ENCODE assay signal across 13 mouse cellular contexts in genomic region chr3:89492701-89493151, GRCm38 (mm10). TPM values are rescaled to one million over a fixed set of nuclear protein-coding genes. Genes with fewer than 3 reads are reported as not detected.
DNase-seq lines count a peak whose midpoint lies in the region; ATAC-seq and TF ChIP-seq lines count a peak whose summit lies in the region.
"Had no signal": no experiment of that assay in that cellular context is flagged by ENCODE, and none has a peak within 500 bp of the region (broad histone marks: within the 10 kb centered on the region; RNA-seq: fewer than 3 reads in every experiment).

No protein-coding gene starts in this region.

- DNase-seq in hindbrain, embryonic 10.5 days (ENCODE audit: low spot score), result peak; percentile 38
- DNase-seq in hindbrain, postnatal 0 days (ENCODE audit: low spot score), result no peak
- peak; percentile 75 to 83 for DNase-seq in kidney, adult 8-10 months
- peak; percentile 20 to 44 for DNase-seq in lung, postnatal 4 days
- DNase-seq in thymus, postnatal 10 days (ENCODE audit: low spot score in 2 of 2), result no peak
- no peak for DNase-seq in heart, adult 9 months (ENCODE audit: low spot score in 2 of 2)

- no peak for ATAC-seq in hindbrain, postnatal 0 days
- no peak for ATAC-seq in limb, embryonic 12.5 days (ENCODE audit: insufficient number of reproducible peaks, insufficient read depth, low FRiP score, low TSS enrichment, low read depth)
- ATAC-seq in CD4-positive, CD25-positive, alpha-beta regulatory T cell, adult 4 months, result no peak
- ATAC-seq: activated CD4-positive, CD25-positive, alpha-beta regulatory T cell, adult 4 months; midbrain, embryonic 15.5 days had no signal

- H3K27ac ChIP-seq in hindbrain, embryonic 10.5 days, result peak overlapping the region; percentile 72
- no peak overlapping the region for H3K27ac ChIP-seq in hindbrain, postnatal 0 days
- peak overlapping the region; percentile 35; the same call in 1 of the 2 replicates for H3K27ac ChIP-seq in limb, embryonic 12.5 days
- H3K27ac ChIP-seq: heart, embryonic 15.5 days; midbrain, embryonic 15.5 days; stomach, embryonic 15.5 days had no signal

- no peaks in the 10 kb centered on the region for H3K36me3 ChIP-seq in hindbrain, embryonic 10.5 days
- H3K36me3 ChIP-seq in hindbrain, postnatal 0 days (ENCODE audit: insufficient read depth, low read length), result no peaks in the 10 kb centered on the region
- H3K36me3 ChIP-seq in limb, embryonic 12.5 days, result no peaks in the 10 kb centered on the region
- H3K36me3 ChIP-seq: heart, embryonic 15.5 days; midbrain, embryonic 15.5 days; stomach, embryonic 15.5 days had no signal

- H3K27me3 ChIP-seq in hindbrain, embryonic 10.5 days (ENCODE audit: insufficient read depth, poor library complexity, severe bottlenecking), result no peaks in the 10 kb centered on the region
- H3K27me3 ChIP-seq in hindbrain, postnatal 0 days (ENCODE audit: insufficient read depth, low read length), result no peaks in the 10 kb centered on the region
- H3K27me3 ChIP-seq in limb, embryonic 12.5 days, result peaks cover 6% of the 10 kb centered on the region
- H3K27me3 ChIP-seq: heart, embryonic 15.5 days; midbrain, embryonic 15.5 days; stomach, embryonic 15.5 days had no signal

- TF ChIP-seq CTCF in hindbrain, postnatal 0 days (IDR thresholded peaks at IDR 0.05; ENCODE audit: low read depth), result no peak

- WGBS in hindbrain, embryonic 10.5 days, result 31% methylated on average over 8 of the region's 8 CpGs
- 44% methylated on average over 8 of the region's 8 CpGs for WGBS in hindbrain, postnatal 0 days
- 34% methylated on average over 8 of the region's 8 CpGs for WGBS in limb, embryonic 12.5 days

- H3K4me3 ChIP-seq in hindbrain, embryonic 10.5 days, result no peak overlapping the region
- H3K4me3 ChIP-seq in hindbrain, postnatal 0 days (ENCODE audit: low read length), result no peak overlapping the region
- no peak overlapping the region for H3K4me3 ChIP-seq in limb, embryonic 12.5 days (replicated peaks)
- H3K4me3 ChIP-seq: heart, embryonic 15.5 days; midbrain, embryonic 15.5 days; stomach, embryonic 15.5 days had no signal

- no peak overlapping the region for H3K9ac ChIP-seq in hindbrain, postnatal 0 days (replicated peaks; ENCODE audit: low read length)
- peak overlapping the region; percentile 34; the same call in 1 of the 2 replicates for H3K9ac ChIP-seq in limb, embryonic 12.5 days (replicated peaks)
- H3K9ac ChIP-seq: heart, embryonic 15.5 days; midbrain, embryonic 15.5 days; stomach, embryonic 15.5 days had no signal

- no peaks in the 10 kb centered on the region for H3K9me3 ChIP-seq in hindbrain, embryonic 10.5 days
- H3K9me3 ChIP-seq in hindbrain, postnatal 0 days (ENCODE audit: low read length), result no peaks in the 10 kb centered on the region
- H3K9me3 ChIP-seq in limb, embryonic 12.5 days, result no peaks in the 10 kb centered on the region; the same call in 1 of the 2 replicates
- H3K9me3 ChIP-seq: heart, embryonic 15.5 days; midbrain, embryonic 15.5 days; stomach, embryonic 15.5 days had no signal

- peaks cover 23% of the 10 kb centered on the region for H3K4me1 ChIP-seq in hindbrain, embryonic 10.5 days (replicated peaks)
- no peaks in the 10 kb centered on the region for H3K4me1 ChIP-seq in hindbrain, postnatal 0 days (ENCODE audit: insufficient read depth, low read length)
- H3K4me1 ChIP-seq in limb, embryonic 12.5 days (replicated peaks), result peaks cover 18% of the 10 kb centered on the region
- H3K4me1 ChIP-seq: stomach, embryonic 15.5 days had no signal

- H3K4me2 ChIP-seq in hindbrain, postnatal 0 days (ENCODE audit: low read depth, low read length), result no peak overlapping the region
- H3K4me2 ChIP-seq in limb, embryonic 12.5 days, result no peak overlapping the region
- H3K4me2 ChIP-seq: heart, embryonic 15.5 days; midbrain, embryonic 15.5 days; stomach, embryonic 15.5 days had no signal

RNA-seq across cellular contexts. Expression of gene Kcnn3, which starts 27.2 kb away (rescaled TPM):
- polyA plus RNA-seq in hindbrain, embryonic 10.5 days (2016; fragmentation: Nextera tagmentation; extraction: Ambion mirVana), result 1.2 TPM in 2 replicates
- 20.8 and 27.3 TPM in 2 replicates for total RNA-seq in hindbrain, postnatal 0 days (2014; rRNA removed)
- polyA plus RNA-seq in hindbrain, postnatal 0 days (2015; fragmentation: Nextera tagmentation; extraction: Ambion mirVana), result 7.2 and 7.4 TPM in 2 replicates
- 1.6 and 1.9 TPM in 2 replicates for polyA plus RNA-seq in limb, embryonic 12.5 days (2016; fragmentation: Nextera tagmentation; extraction: Ambion mirVana)
- polyA plus RNA-seq in CD4-positive, CD25-positive, alpha-beta regulatory T cell, adult 4 months (2017; shearing (Covaris generic)), result not detected
- total RNA-seq: MEL had no signal
- polyA plus RNA-seq: activated CD4-positive, CD25-positive, alpha-beta regulatory T cell, adult 4 months had no signal

RNA-seq across cellular contexts. Expression of gene Pmvk, which starts 38.4 kb away (rescaled TPM):
- 71.4 and 87.8 TPM in 2 replicates for polyA plus RNA-seq in hindbrain, embryonic 10.5 days (2016; fragmentation: Nextera tagmentation; extraction: Ambion mirVana)
- total RNA-seq in hindbrain, postnatal 0 days (2014; rRNA removed), result 65.4 and 74.2 TPM in 2 replicates
- 117 and 120 TPM in 2 replicates for polyA plus RNA-seq in hindbrain, postnatal 0 days (2015; fragmentation: Nextera tagmentation; extraction: Ambion mirVana)
- 53.4 and 55.1 TPM in 2 replicates for polyA plus RNA-seq in limb, embryonic 12.5 days (2016; fragmentation: Nextera tagmentation; extraction: Ambion mirVana)
- polyA plus RNA-seq in CD4-positive, CD25-positive, alpha-beta regulatory T cell, adult 4 months (2017; shearing (Covaris generic)), result 10 to 100 TPM; 29.8 to 46.0 TPM

RNA-seq across cellular contexts. Expression of gene Pbxip1, which starts 56.2 kb away (rescaled TPM):
- polyA plus RNA-seq in hindbrain, embryonic 10.5 days (2016; fragmentation: Nextera tagmentation; extraction: Ambion mirVana), result 21.1 and 21.6 TPM in 2 replicates
- total RNA-seq in hindbrain, postnatal 0 days (2014; rRNA removed), result 22.5 and 33.6 TPM in 2 replicates
- polyA plus RNA-seq in hindbrain, postnatal 0 days (2015; fragmentation: Nextera tagmentation; extraction: Ambion mirVana), result 28.5 and 31.3 TPM in 2 replicates
- 27.4 and 28.5 TPM in 2 replicates for polyA plus RNA-seq in limb, embryonic 12.5 days (2016; fragmentation: Nextera tagmentation; extraction: Ambion mirVana)
- 10 to 100 TPM; 41.4 to 52.4 TPM for polyA plus RNA-seq in CD4-positive, CD25-positive, alpha-beta regulatory T cell, adult 4 months (2017; shearing (Covaris generic))

Comparison
In these comparisons a context has a peak if more than half of its experiments do, and no peak if none do; other contexts are left out.
1. DNase-seq: peak in hindbrain, embryonic 10.5 days (single experiment), kidney, adult 8-10 months (2 of 2) and lung, postnatal 4 days (2 of 2); none in hindbrain, postnatal 0 days (single experiment), thymus, postnatal 10 days (0 of 2) and heart, adult 9 months (0 of 2).